Mouse (Mus musculus) kidney, adult 2 months (tissue): ENCODE results near the gene Ubr1. TPM values are rescaled to one million over a fixed set of nuclear protein-coding genes. Genes with fewer than 3 reads are reported as not detected.

Source experiments
- DNase-seq: peaks from one replicate; pipeline ENCODE4 v3.0.0; 2021
- H3K27ac ChIP-seq: fragments of 200-500 bp; 2 replicates; pipeline ENCODE4 v1.5.1; 2012; ENCODE audit warnings: low read depth, low read length, control low read depth, inconsistent platforms; ENCODE audit not compliant: insufficient read depth
- H3K27me3 ChIP-seq: fragments of 200-500 bp; replicated peaks from 2 replicates; pipeline ENCODE4 v1.6.1; 2012; ENCODE audit warnings: mild to moderate bottlenecking, moderate library complexity, low read length, inconsistent platforms; ENCODE audit not compliant: control insufficient read depth, insufficient read depth
- H3K36me3 ChIP-seq: fragments of 200-500 bp; 2 replicates; pipeline ENCODE4 v1.6.1; 2012; ENCODE audit warnings: mild to moderate bottlenecking, moderate library complexity, low read length, inconsistent platforms; ENCODE audit not compliant: control insufficient read depth, insufficient read depth
- H3K4me1 ChIP-seq: fragments of 200-500 bp; 2 replicates; pipeline ENCODE4 v1.6.1; 2011; ENCODE audit warnings: low read length; ENCODE audit not compliant: control insufficient read depth, insufficient read depth
- H3K4me3 ChIP-seq: fragments of 200-500 bp; 2 replicates; pipeline ENCODE4 v1.5.1; 2011; ENCODE audit warnings: mild to moderate bottlenecking, low read depth, low read length, control low read depth; ENCODE audit not compliant: insufficient read depth
- CTCF ChIP-seq: fragments of 200-500 bp; conservative IDR thresholded peaks from 2 replicates; pipeline ENCODE4 v1.5.1; 2011; ENCODE audit warnings: low read depth, mild to moderate bottlenecking, control low read depth, low read length, moderate library complexity, mixed read lengths; ENCODE audit not compliant: insufficient read depth, insufficient read length
- POLR2A ChIP-seq: fragments of 200-500 bp; IDR thresholded peaks from one replicate; pipeline ENCODE4 v1.6.1; 2011; ENCODE audit warnings: low read depth, low read length, control low read depth
- WGBS: fragments of 180-500 bp; shearing (Covaris S2); methylation state at CpG from one replicate; pipeline ENCODE4 v1.1.7; 2018; 5-methylcytosine and 5-hydroxymethylcytosine counted together
- polyA plus RNA-seq: library from polyadenylated mRNA; depleted of rRNA; stranded (reverse); fragments of >200 nt; gene quantifications from 2 replicates; pipeline ENCODE4 v1.2.3, GENCODE M21; 2012; rRNA removed

Ubr1 gene
- polyA plus RNA-seq, 1 experiment = 22.0 TPM

- WGBS = 85% methylated on average over 1 of the region's 1 CpGs
- Histone ChIP-seq H3K4me3 (no peak overlapping the region), H3K27me3 (no peaks in the 10 kb centered on the region), H3K36me3 (no peaks in the 10 kb centered on the region), H3K4me1 (no peaks in the 10 kb centered on the region), H3K27ac (no peak overlapping the region)
- TF ChIP-seq CTCF = no peak
- no peak for TF ChIP-seq POLR2A
- no peak for DNase-seq
Observed at GRCm38 (mm10) chr2:120841211-120841610, 129.3 kb downstream of the Ubr1 start.

- DNase-seq = no peak
- TF ChIP-seq POLR2A = no peak
- WGBS = 82% methylated on average over 4 of the region's 4 CpGs
Observed at GRCm38 (mm10) chr2:120835167-120835566, 135.3 kb downstream of the Ubr1 start.

GRCm38 (mm10) chr2:120826936-120827638, 143.4 kb downstream of the Ubr1 start:
- H3K27me3 ChIP-seq = no peaks in the 10 kb centered on the region
- H3K36me3 ChIP-seq = no peaks in the 10 kb centered on the region
- no peak overlapping the region for H3K27ac ChIP-seq
- WGBS = 31% methylated on average over 1 of the region's 1 CpGs
- TF ChIP-seq POLR2A (no peak), CTCF (no peak)
- no peak overlapping the region for H3K4me3 ChIP-seq
- no peak for DNase-seq
- no peaks in the 10 kb centered on the region for H3K4me1 ChIP-seq

More at GRCm38 (mm10) chr2:120835167-120835566, 135.3 kb downstream of the Ubr1 start:
- H3K36me3 ChIP-seq = no peaks in the 10 kb centered on the region
- H3K4me3 ChIP-seq = no peak overlapping the region
- no peaks in the 10 kb centered on the region for H3K27me3 ChIP-seq
- H3K4me1 ChIP-seq = no peaks in the 10 kb centered on the region
- H3K27ac ChIP-seq = no peak overlapping the region

Other genes with a start within 250 kb of the Ubr1 start
- gene Cdan1, start 120.6 kb downstream of the Ubr1 start, polyA plus RNA-seq = 14.8 and 18.4 TPM in 2 replicates
- gene Ttbk2, start 120.1 kb downstream of the Ubr1 start, polyA plus RNA-seq = 2.6 and 2.9 TPM in 2 replicates
- gene Tmem62, start 6.3 kb upstream of the Ubr1 start, polyA plus RNA-seq = 9.2 and 10.0 TPM in 2 replicates
- gene Ccndbp1, start 37.7 kb upstream of the Ubr1 start, polyA plus RNA-seq = 34.5 and 40.7 TPM in 2 replicates
- 0.38 and 0.92 TPM in 2 replicates for gene Epb42, start 66.4 kb upstream of the Ubr1 start, polyA plus RNA-seq
- gene Tgm5, start 115.1 kb upstream of the Ubr1 start, polyA plus RNA-seq = 0.06 and 0.08 TPM in 2 replicates
- 0.08 and 0.15 TPM in 2 replicates for gene Tgm7, start 139.1 kb upstream of the Ubr1 start, polyA plus RNA-seq
- 5.6 and 8.0 TPM in 2 replicates for gene Adal, start 169.7 kb upstream of the Ubr1 start, polyA plus RNA-seq
- 9.8 and 11.6 TPM in 2 replicates for gene Lcmt2, start 169.9 kb upstream of the Ubr1 start, polyA plus RNA-seq
- 25.8 and 29.7 TPM in 2 replicates for gene Tubgcp4, start 199.9 kb upstream of the Ubr1 start, polyA plus RNA-seq
- 4.8 and 5.8 TPM in 2 replicates for gene Zscan29, start 200.4 kb upstream of the Ubr1 start, polyA plus RNA-seq